Mouse (Mus musculus) liver, postnatal 0 days (tissue): ENCODE data around the gene Syndig1. TPM values are rescaled to one million over a fixed set of nuclear protein-coding genes. Genes with fewer than 3 reads are reported as not detected.

Experiments used
- ATAC-seq: fragments of 200-750 bp; cut with Nextera tagmentation; 2 replicates; pipeline ENCODE4 v1.8.0; 2017; ENCODE audit warnings: mild to moderate bottlenecking, moderate library complexity
- DNase-seq: peaks from one replicate; pipeline ENCODE4 v3.0.0-alpha.2; 2016
- H3K27ac ChIP-seq: fragments of 300-500 bp; sonication (generic); 2 replicates; pipeline ENCODE4 v1.5.1; 2014; ENCODE audit warnings: antibody characterized with exemption, moderate library complexity, mild to moderate bottlenecking, low read depth
- H3K27me3 ChIP-seq: fragments of 300-500 bp; sonication (generic); 2 replicates; pipeline ENCODE4 v1.6.1; 2014; ENCODE audit warnings: low read length, control low read depth, mixed read lengths; ENCODE audit not compliant: insufficient read depth
- H3K36me3 ChIP-seq: fragments of 300-500 bp; sonication (generic); replicated peaks from 2 replicates; pipeline ENCODE4 v1.6.1; 2014; ENCODE audit warnings: mild to moderate bottlenecking, control low read depth, low read length, moderate library complexity, mixed read lengths; ENCODE audit not compliant: insufficient read depth
- H3K4me1 ChIP-seq: fragments of 300-500 bp; sonication (generic); 2 replicates; pipeline ENCODE4 v1.6.1; 2014; ENCODE audit warnings: antibody characterized with exemption, mild to moderate bottlenecking, control low read depth; ENCODE audit not compliant: insufficient read depth
- H3K4me2 ChIP-seq: fragments of 300-500 bp; sonication (generic); 2 replicates; pipeline ENCODE4 v1.6.1; 2014; ENCODE audit warnings: low read depth, mild to moderate bottlenecking, low read length, moderate library complexity, mixed read lengths
- H3K4me3 ChIP-seq: fragments of 300-500 bp; sonication (generic); 2 replicates; pipeline ENCODE4 v1.5.1; 2014; ENCODE audit warnings: low read depth, low read length
- H3K9ac ChIP-seq: fragments of 300-500 bp; sonication (generic); replicated peaks from 2 replicates; pipeline ENCODE4 v1.6.1; 2014; ENCODE audit warnings: mild to moderate bottlenecking, moderate library complexity
- H3K9me3 ChIP-seq: fragments of 300-500 bp; sonication (generic); 2 replicates; pipeline ENCODE4 v1.6.1; 2016; ENCODE audit warnings: mild to moderate bottlenecking, control low read depth, low read length, mixed read lengths
- CTCF ChIP-seq: sonication (generic); IDR thresholded peaks from 2 replicates; pipeline ENCODE4 v1.5.1; 2016; ENCODE audit warnings: antibody characterized with exemption, low read depth
- EP300 ChIP-seq: IDR thresholded peaks from 2 replicates; pipeline ENCODE4 v1.6.1; 2016; ENCODE audit warnings: antibody characterized with exemption, low read depth, mild to moderate bottlenecking
- WGBS: fragments of 180-500 bp; shearing (Covaris S2); extraction: QIAGEN DNeasy Blood & Tissue Kit; methylation state at CpG from one replicate; pipeline ENCODE4 v1.1.7; 2014; ENCODE audit not compliant: insufficient replicate concordance; 5-methylcytosine and 5-hydroxymethylcytosine counted together
- polyA plus RNA-seq: library from polyadenylated mRNA; unstranded; fragments of >200 nt; fragmentation: Nextera tagmentation; extraction: Ambion mirVana; gene quantifications from 2 replicates; pipeline ENCODE4 v1.2.1, GENCODE M21; 2015

The Syndig1 gene
- polyA plus RNA-seq, 1 experiment from 2014 or later: not detected

DNA sequence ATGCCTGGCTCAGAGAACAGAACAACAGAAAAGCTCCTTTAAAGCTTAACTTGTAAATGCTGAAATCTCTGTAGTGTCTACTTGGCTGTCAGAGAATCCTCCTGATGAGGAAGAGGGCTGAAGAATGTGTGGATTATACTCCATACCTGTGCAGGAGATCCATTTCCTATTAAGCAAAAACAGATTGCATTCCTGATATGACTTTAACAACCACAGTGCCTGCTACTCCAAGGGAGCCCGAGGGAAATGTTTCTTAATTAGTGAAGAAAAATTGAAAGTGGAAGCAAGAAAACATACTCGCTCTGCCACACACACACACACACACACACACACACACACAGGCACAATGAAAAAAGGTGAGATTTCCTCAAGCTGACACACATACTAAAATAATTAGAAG is 41.5 kb downstream of the Syndig1 start:
- Histone ChIP-seq H3K9ac (no peak overlapping the region), H3K27me3 (no peaks in the 10 kb centered on the region), H3K27ac (no peak overlapping the region), H3K36me3 (no peaks in the 10 kb centered on the region), H3K4me2 (no peak overlapping the region), H3K4me1 (no peaks in the 10 kb centered on the region), H3K4me3 (no peak overlapping the region), H3K9me3 (no peaks in the 10 kb centered on the region)
- TF ChIP-seq EP300 (no peak), CTCF (no peak)
- 71% methylated on average over 2 of the region's 2 CpGs for WGBS
- ATAC-seq (no peak), DNase-seq (no peak)

GRCm38 (mm10) chr2:149872496-149872895 is 43.5 kb downstream of the Syndig1 start:
- ATAC-seq (no peak), DNase-seq (no peak)
- H3K9me3 ChIP-seq: no peaks in the 10 kb centered on the region
- TF ChIP-seq CTCF (no peak), EP300 (no peak)
- H3K36me3 ChIP-seq: no peaks in the 10 kb centered on the region
- H3K9ac ChIP-seq: no peak overlapping the region
- 76% methylated on average over 4 of the region's 4 CpGs for WGBS
- no peak overlapping the region for H3K4me2 ChIP-seq
- H3K27ac ChIP-seq: no peak overlapping the region
- H3K27me3 ChIP-seq: no peaks in the 10 kb centered on the region
- H3K4me1 ChIP-seq: no peaks in the 10 kb centered on the region
- H3K4me3 ChIP-seq: no peak overlapping the region

DNA sequence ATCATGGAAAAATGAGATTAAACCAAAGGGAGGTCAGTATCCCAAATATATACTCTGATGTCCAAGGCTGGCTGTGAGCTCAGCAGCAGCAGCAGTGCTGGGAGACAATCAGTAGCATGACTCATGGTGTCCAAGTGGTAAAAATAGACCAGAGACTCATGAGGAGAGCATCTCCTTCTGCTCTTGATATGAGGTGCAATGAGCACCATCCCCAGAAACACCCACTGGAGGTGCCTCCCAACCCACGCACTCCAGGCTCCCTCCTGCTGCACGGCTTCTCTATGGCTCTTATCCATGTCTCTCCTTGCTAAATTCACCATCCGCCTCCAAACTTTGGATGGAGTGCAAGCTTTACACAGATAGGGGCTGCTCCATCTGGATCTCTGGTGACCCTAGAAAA is 44.3 kb downstream of the Syndig1 start:
- WGBS: 62% methylated on average over 3 of the region's 3 CpGs
- Histone ChIP-seq H3K9me3 (no peaks in the 10 kb centered on the region), H3K27ac (no peak overlapping the region), H3K36me3 (no peaks in the 10 kb centered on the region), H3K27me3 (no peaks in the 10 kb centered on the region), H3K9ac (no peak overlapping the region), H3K4me1 (no peaks in the 10 kb centered on the region), H3K4me2 (no peak overlapping the region), H3K4me3 (no peak overlapping the region)
- TF ChIP-seq CTCF (no peak), EP300 (no peak)
- no peak for ATAC-seq
- DNase-seq: no peak

DNA sequence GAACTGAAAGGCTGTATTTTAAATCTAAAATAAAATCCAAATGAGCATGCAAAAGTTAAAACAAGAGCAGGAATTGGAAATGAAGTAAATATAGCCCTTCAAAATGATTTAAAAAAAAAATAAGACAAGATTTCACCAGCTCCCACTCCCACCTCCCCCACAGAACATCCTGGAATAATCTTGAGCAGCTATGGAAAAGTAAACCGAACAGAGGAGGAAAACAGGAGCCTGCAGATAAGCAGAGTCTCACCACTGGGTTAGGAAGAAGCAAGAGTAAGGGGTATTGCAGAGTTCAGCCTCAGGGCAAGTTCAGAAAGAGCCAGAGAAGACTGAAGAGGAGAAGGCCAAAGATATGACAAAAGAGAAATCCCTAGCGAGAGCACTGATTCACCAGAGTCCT is 48.9 kb downstream of the Syndig1 start:
- TF ChIP-seq CTCF (no peak), EP300 (no peak)
- no peak for ATAC-seq
- no peak overlapping the region for H3K4me3 ChIP-seq
- H3K27ac ChIP-seq: no peak overlapping the region
- WGBS: 38% methylated on average over 2 of the region's 2 CpGs
- H3K36me3 ChIP-seq: no peaks in the 10 kb centered on the region
- DNase-seq: no peak
- no peaks in the 10 kb centered on the region for H3K27me3 ChIP-seq
- H3K9me3 ChIP-seq: no peaks in the 10 kb centered on the region
- H3K4me1 ChIP-seq: no peaks in the 10 kb centered on the region
- no peak overlapping the region for H3K9ac ChIP-seq
- no peak overlapping the region for H3K4me2 ChIP-seq

DNA sequence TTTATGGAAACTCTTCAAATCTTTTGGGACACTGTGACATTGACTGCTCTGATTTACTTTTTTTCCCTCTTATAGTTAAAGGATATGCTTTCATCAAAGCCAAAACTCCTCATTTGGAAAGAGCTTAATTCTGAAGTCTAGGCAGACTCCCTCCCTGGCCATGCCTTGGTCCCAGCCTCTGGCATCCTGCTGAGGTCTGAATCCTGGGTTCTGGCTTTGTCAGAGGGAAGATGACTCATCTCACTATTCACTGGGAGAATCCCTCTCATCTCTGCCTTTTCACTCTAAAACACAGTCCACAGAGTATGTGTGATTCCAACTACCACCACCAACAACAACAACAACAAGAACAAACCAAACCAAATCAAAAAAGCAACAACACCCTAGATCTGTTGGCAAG is 58.6 kb downstream of the Syndig1 start:
- no peaks in the 10 kb centered on the region for H3K27me3 ChIP-seq
- no peak for DNase-seq
- no peak overlapping the region for H3K27ac ChIP-seq
- no peak overlapping the region for H3K4me2 ChIP-seq
- no peak overlapping the region for H3K9ac ChIP-seq
- no peaks in the 10 kb centered on the region for H3K36me3 ChIP-seq
- H3K9me3 ChIP-seq: no peaks in the 10 kb centered on the region
- H3K4me3 ChIP-seq: no peak overlapping the region
- H3K4me1 ChIP-seq: no peaks in the 10 kb centered on the region
- no peak for ATAC-seq
- no peak for TF ChIP-seq EP300
- no peak for TF ChIP-seq CTCF

DNA sequence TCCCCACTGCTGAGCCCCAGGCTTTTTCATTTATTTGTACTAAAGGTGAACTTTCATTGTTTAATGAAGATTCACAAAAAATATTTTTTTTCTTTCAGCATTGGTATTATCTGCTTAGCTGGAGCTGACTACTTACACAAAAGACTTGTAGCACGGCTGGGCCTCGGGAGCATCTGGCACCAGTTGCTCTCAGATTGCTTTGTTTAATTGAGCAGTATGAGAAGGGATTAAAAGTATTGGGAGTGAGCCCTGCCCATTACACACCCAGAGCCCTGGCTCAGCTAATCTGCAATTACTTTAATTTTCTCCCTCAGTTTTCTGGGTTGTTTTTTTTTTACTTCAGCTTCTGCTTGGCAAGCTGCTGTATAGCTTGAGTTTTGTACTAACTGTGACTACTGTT is 62.6 kb downstream of the Syndig1 start:
- 68% methylated on average over 2 of the region's 2 CpGs for WGBS
- ATAC-seq: no peak
- H3K4me1 ChIP-seq: no peaks in the 10 kb centered on the region
- H3K36me3 ChIP-seq: no peaks in the 10 kb centered on the region
- H3K27ac ChIP-seq: no peak overlapping the region
- no peak for DNase-seq
- H3K4me2 ChIP-seq: no peak overlapping the region
- H3K9ac ChIP-seq: no peak overlapping the region
- no peaks in the 10 kb centered on the region for H3K9me3 ChIP-seq
- no peaks in the 10 kb centered on the region for H3K27me3 ChIP-seq
- TF ChIP-seq EP300 (no peak), CTCF (no peak)
- no peak overlapping the region for H3K4me3 ChIP-seq

- Histone ChIP-seq H3K9ac (no peak overlapping the region), H3K4me1 (no peaks in the 10 kb centered on the region), H3K4me2 (no peak overlapping the region), H3K9me3 (no peaks in the 10 kb centered on the region), H3K27ac (no peak overlapping the region), H3K4me3 (no peak overlapping the region), H3K27me3 (no peaks in the 10 kb centered on the region), H3K36me3 (no peaks in the 10 kb centered on the region)
- WGBS: 58% methylated on average over 2 of the region's 2 CpGs
- DNase-seq (no peak), ATAC-seq (no peak)
- TF ChIP-seq EP300 (no peak), CTCF (no peak)
Observed at GRCm38 (mm10) chr2:149896337-149896736, 67.3 kb downstream of the Syndig1 start.
